Mouse (Mus musculus) adrenal gland, adult 18-20 months (tissue): Measurements from ENCODE around the gene Wnt9b. TPM values are rescaled to one million over a fixed set of nuclear protein-coding genes. Genes with fewer than 3 reads are reported as not detected.

Source experiments
- DNase-seq, 2 experiments: peaks; one replicate each; pipeline ENCODE4 v3.0.0; 2021 to 2022; ENCODE audit warnings: low spot score in 2 of 2
- total RNA-seq, 2 experiments: library from RNA; stranded (reverse); gene quantifications; 1 replicate in 1 of 2; 2 replicates in 1 of 2; pipeline ENCODE4 v1.2.3; 2021

Wnt9b gene
- total RNA-seq, 2 experiments from 2014 or later, result 0.13 to 0.32 TPM

- no peak for DNase-seq
Measured at GRCm38 (mm10) chr11:103732306-103732705, 17.3 kb downstream of the Wnt9b start.

- no peak for DNase-seq
Measured at GRCm38 (mm10) chr11:103731594-103731993, 18.0 kb downstream of the Wnt9b start.

GRCm38 (mm10) chr11:103729282-103729985, 20.2 kb downstream of the Wnt9b start:
- DNase-seq, result no peak

- DNase-seq, result no peak
Measured at GRCm38 (mm10) chr11:103724331-103724771, 25.3 kb downstream of the Wnt9b start.

DNA sequence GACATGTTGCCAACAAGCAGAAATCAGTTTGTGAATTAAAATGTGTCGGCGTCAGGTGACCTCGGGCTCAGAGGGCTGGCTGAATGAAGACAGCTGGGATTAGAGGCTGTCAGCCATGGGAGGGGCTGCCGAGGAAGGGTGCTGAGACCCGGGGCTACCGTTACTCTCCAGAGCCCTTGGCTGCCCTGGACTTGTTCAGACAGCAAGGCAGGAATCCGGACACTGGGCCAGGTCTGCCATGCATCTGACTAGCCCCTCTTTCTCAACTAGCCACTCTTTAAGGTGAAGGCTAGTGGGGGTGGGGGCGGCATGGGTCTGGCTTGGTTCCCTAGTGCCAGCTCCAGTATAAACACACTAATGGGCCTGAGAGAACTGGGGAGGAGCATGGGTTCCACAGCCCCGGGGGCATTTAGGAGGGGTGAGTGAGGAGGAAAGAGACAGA, 27.6 kb downstream of the Wnt9b start:
- no peak for DNase-seq

GRCm38 (mm10) chr11:103721468-103722039, 28.1 kb downstream of the Wnt9b start:
- no peak for DNase-seq

DNA sequence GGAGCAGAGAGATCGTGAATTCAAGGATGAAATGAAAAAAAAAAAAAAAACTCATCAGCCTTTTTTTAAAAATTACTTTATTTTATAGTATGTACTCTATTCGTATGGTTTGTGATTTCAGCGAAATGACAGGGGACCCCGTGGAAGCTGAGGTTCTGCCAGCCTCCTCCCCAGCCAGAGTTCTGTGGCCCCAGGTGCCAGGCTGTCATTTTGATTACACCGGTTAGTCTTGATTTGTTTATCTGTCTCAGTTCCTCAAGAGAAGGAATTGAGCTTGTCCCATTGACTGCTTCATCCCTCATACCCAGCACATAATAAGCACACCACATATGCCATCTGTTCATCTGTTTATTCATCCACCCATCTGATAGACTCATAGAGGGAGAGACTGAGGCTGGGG, 30.2 kb downstream of the Wnt9b start:
- DNase-seq, result no peak

GRCm38 (mm10) chr11:103716971-103717370, 32.6 kb downstream of the Wnt9b start:
- no peak for DNase-seq

DNA sequence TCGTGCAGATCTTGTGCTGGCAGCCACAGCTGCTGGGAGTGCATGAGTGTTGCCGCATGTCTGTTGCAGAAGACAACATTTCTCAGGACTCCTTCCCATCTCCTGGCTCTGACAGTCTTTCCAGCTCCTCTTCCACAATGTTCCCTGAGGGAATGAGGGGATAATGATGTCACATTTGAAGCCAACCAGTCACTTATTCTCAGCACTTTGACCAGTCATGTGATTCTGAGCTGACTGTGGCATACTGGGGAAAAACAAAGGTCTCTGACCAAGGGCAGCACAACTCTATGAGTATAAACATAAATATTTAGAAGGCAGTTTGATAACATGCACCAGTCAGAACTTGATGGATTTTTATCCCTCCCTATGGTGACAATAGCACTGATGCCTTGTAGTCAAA, 35.5 kb downstream of the Wnt9b start:
- no peak for DNase-seq

DNA sequence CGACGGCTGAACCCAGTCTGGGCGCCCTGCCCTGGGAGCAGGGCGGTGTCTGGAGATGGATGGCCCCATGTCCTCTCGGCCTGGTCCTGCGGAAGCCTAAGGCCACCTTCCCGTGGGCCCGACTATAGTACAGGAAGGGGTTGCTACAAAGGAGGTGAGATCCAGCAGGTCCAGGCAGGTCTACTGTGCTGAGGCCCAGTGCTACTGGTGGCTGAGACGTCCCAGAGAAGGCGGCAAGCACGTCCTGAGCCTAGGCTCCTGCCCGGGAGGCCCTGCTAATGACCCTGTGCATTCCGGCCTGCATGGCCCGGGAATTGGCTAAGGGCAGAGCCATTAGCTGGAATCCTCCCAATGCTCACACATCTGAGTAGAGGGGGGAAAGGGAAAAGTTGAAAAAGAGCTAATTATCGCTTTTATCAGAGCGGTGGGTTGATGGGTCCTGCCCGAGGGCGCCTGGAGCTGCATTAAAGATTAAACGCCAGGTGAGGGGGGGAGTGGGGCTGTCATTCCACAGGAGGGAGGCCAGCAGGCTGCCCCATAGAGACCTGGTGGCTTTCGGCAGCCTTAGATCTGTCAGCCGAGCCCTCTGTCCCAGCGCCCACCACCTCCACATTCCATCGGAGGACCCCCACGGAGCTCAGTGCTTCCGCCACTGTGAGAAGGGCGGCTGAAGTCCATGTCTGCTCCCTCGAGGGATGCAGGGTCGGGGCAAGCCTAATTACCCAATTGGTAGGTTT, 37.6 kb downstream of the Wnt9b start:
- DNase-seq, result no peak

DNA sequence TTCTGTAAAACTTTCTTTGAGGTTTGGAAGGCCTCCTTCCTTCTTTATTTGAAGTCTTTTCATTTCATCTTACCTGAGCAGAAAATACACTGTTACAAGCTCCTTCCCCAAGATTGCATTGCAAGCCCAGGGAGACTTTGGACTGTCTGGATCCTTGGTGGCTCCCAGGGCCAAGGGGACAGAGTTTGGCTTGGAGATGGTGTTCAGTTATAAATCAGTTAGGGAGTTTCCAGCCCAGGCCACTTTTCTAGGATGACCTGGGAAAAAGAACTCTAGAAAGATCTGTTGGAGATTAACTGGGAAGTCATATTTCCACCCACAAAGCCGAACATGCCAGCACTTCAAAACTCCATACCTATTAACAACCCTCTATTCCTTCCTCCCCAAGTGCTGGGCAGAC, 39.6 kb downstream of the Wnt9b start:
- no peak for DNase-seq

- DNase-seq, result peak in 1 of 2 experiments; percentile 31
Measured at GRCm38 (mm10) chr11:103707005-103707404, 42.6 kb downstream of the Wnt9b start.

- no peak for DNase-seq
Measured at GRCm38 (mm10) chr11:103698226-103698625, 51.4 kb downstream of the Wnt9b start.

GRCm38 (mm10) chr11:103697565-103698176, 52.0 kb downstream of the Wnt9b start, which contains the start of gene Gosr2:
TSS of gene Gosr2 (minus strand) at chr11:103697898.
- peak; percentile 88 for DNase-seq

- DNase-seq, result no peak
Measured at GRCm38 (mm10) chr11:103696851-103697564, 52.6 kb downstream of the Wnt9b start.

GRCm38 (mm10) chr11:103693241-103693640, 56.4 kb downstream of the Wnt9b start:
- no peak for DNase-seq

DNA sequence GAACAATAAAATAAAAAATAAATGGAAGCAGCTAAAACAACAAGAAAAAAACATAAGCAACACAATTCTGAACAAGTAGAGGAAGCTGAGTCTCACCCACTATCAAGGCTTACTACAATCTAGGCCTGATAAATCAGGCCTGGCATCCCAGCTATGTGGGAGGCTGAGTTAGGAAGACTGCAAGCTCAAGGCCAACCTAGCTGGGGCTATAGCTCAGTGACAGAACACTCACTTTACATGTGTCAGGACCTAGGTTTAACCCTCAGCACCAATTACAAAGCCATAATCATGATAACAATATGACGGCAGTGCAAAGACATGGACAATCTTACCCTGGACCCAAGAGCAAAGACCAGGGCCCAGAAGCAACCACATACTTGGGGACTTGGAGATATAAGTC, 58.6 kb downstream of the Wnt9b start:
- DNase-seq, result no peak

GRCm38 (mm10) chr11:103688980-103689378, 60.6 kb downstream of the Wnt9b start:
- DNase-seq, result no peak

- DNase-seq, result no peak
Measured at GRCm38 (mm10) chr11:103688271-103688979, 61.2 kb downstream of the Wnt9b start.

DNA sequence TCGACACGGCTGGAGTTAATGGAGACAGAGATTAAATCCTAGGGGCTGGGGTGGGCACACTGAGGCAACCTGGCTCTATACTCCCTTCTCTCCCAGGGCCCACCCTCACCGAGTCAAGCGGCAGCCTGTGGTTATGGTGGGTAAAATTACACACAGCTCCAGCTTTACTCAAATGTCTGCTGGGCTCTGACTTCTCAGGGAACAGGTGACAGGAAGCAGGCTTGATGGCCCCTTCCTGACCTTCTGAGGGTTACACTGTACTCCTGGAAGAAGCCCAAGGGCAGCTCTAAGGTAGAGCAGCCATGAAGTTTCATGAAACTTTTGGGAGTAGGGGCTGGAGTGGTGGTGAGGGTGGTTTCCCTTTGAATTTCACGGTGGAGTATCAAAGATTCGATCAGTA, 62.9 kb downstream of the Wnt9b start:
- no peak for DNase-seq
